In the genomic region with DNA sequence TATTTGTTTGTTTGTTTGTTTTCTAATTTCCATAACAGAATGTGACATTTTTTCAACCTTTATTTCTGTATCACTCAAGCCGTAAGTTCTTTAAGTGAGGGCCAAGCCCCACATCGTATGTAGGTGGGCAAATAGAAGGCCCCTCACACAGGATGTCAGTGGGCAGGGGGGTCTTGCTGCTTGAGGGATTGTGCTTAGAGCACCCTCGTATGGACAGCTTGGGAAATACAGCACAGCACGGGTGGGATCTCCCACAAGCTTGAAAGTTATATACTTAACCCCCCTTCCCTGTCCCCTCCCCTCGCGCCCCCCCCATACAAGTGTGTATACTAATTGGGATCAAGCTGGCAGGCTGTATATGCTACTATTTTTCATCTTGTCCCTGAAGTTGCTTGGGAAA, we compare ENCODE assay signal across 13 mouse cellular contexts. TPM values are rescaled to one million over a fixed set of nuclear protein-coding genes. Genes with fewer than 3 reads are reported as not detected.
DNase-seq lines count a peak whose midpoint lies in the region; ATAC-seq and TF ChIP-seq lines count a peak whose summit lies in the region.
"Had no signal": no experiment of that assay in that cellular context is flagged by ENCODE, and none has a peak within 500 bp of the region (broad histone marks: within the 10 kb centered on the region; RNA-seq: fewer than 3 reads in every experiment).

No protein-coding gene starts in this region.

- WGBS in forebrain, embryonic 14.5 days = 33% methylated on average over 6 of the region's 6 CpGs
- WGBS in forebrain, embryonic 16.5 days = 26% methylated on average over 5 of the region's 6 CpGs
- WGBS in midbrain, embryonic 14.5 days = 36% methylated on average over 6 of the region's 6 CpGs
- 42% methylated on average over 6 of the region's 6 CpGs for WGBS in midbrain, embryonic 15.5 days

- H3K9ac ChIP-seq in forebrain, embryonic 14.5 days (ENCODE audit: low read length) = no peak overlapping the region
- no peak overlapping the region for H3K9ac ChIP-seq in forebrain, embryonic 16.5 days (replicated peaks; ENCODE audit: low read depth, low read length)
- H3K9ac ChIP-seq in midbrain, embryonic 14.5 days (replicated peaks; ENCODE audit: low read length) = no peak overlapping the region
- no peak overlapping the region for H3K9ac ChIP-seq in midbrain, embryonic 15.5 days
- H3K9ac ChIP-seq: forebrain, embryonic 13.5 days; hindbrain, embryonic 15.5 days; limb, embryonic 12.5 days had no signal

- no peaks in the 10 kb centered on the region for H3K36me3 ChIP-seq in forebrain, embryonic 14.5 days (ENCODE audit: control insufficient read depth, insufficient read depth, low read length)
- no peaks in the 10 kb centered on the region for H3K36me3 ChIP-seq in forebrain, embryonic 16.5 days (ENCODE audit: control insufficient read depth, insufficient read depth)
- H3K36me3 ChIP-seq in midbrain, embryonic 14.5 days (ENCODE audit: control insufficient read depth, insufficient read depth, low read length) = no peaks in the 10 kb centered on the region
- H3K36me3 ChIP-seq in midbrain, embryonic 15.5 days (replicated peaks) = no peaks in the 10 kb centered on the region
- no peaks in the 10 kb centered on the region for H3K36me3 ChIP-seq in myocyte (ENCODE audit: control insufficient read depth, insufficient read depth)
- H3K36me3 ChIP-seq: hindbrain, embryonic 15.5 days; limb, embryonic 12.5 days had no signal

- peak; percentile 23 for DNase-seq in forebrain, embryonic 14.5 days (ENCODE audit: low spot score)
- DNase-seq in midbrain, embryonic 14.5 days = peak; percentile 28
- DNase-seq in c-Kit-negative CD71-positive TER-119-positive erythroid progenitor cells, embryonic 14.5 days (ENCODE audit: low read depth, low spot score) = peak; percentile 47
- no peak for DNase-seq in heart, postnatal 25 days (ENCODE audit: low spot score)
- DNase-seq in frontal cortex, postnatal 25 days (ENCODE audit: low spot score in 2 of 2) = no peak

- intact Hi-C loops in heart, postnatal 25 days (cut with DNase I) = loop anchor here (2.0 kb wide), 1 partner anchor 306 kb away; no protein-coding TSS in a partner anchor

- no peaks in the 10 kb centered on the region for H3K27me3 ChIP-seq in forebrain, embryonic 14.5 days (replicated peaks; ENCODE audit: control insufficient read depth, insufficient read depth, low read length)
- no peaks in the 10 kb centered on the region for H3K27me3 ChIP-seq in forebrain, embryonic 16.5 days (replicated peaks; ENCODE audit: control insufficient read depth, insufficient read depth, low read length)
- no peaks in the 10 kb centered on the region for H3K27me3 ChIP-seq in midbrain, embryonic 14.5 days (ENCODE audit: control insufficient read depth, insufficient read depth, low read length)
- H3K27me3 ChIP-seq in midbrain, embryonic 15.5 days (replicated peaks) = no peaks in the 10 kb centered on the region
- H3K27me3 ChIP-seq in myocyte (ENCODE audit: control insufficient read depth, insufficient read depth, insufficient read length) = peaks cover 9% of the 10 kb centered on the region
- H3K27me3 ChIP-seq: forebrain, embryonic 13.5 days; hindbrain, embryonic 15.5 days; limb, embryonic 12.5 days had no signal

- no peak overlapping the region for H3K4me3 ChIP-seq in forebrain, embryonic 14.5 days (ENCODE audit: low read depth, low read length)
- no peak overlapping the region for H3K4me3 ChIP-seq in forebrain, embryonic 16.5 days (replicated peaks; ENCODE audit: low read length)
- no peak overlapping the region for H3K4me3 ChIP-seq in midbrain, embryonic 14.5 days (replicated peaks; ENCODE audit: low read depth, low read length)
- no peak overlapping the region for H3K4me3 ChIP-seq in midbrain, embryonic 15.5 days
- H3K4me3 ChIP-seq in myocyte = no peak overlapping the region
- H3K4me3 ChIP-seq: forebrain, embryonic 13.5 days; hindbrain, embryonic 15.5 days; limb, embryonic 12.5 days had no signal

- no peaks in the 10 kb centered on the region for H3K9me3 ChIP-seq in forebrain, embryonic 14.5 days (replicated peaks; ENCODE audit: control insufficient read depth, low read length)
- H3K9me3 ChIP-seq in forebrain, embryonic 16.5 days (ENCODE audit: control insufficient read depth, low read length) = no peaks in the 10 kb centered on the region
- H3K9me3 ChIP-seq in midbrain, embryonic 14.5 days (ENCODE audit: control insufficient read depth, low read length) = no peaks in the 10 kb centered on the region
- no peaks in the 10 kb centered on the region for H3K9me3 ChIP-seq in midbrain, embryonic 15.5 days
- H3K9me3 ChIP-seq: forebrain, embryonic 13.5 days; hindbrain, embryonic 15.5 days; limb, embryonic 12.5 days had no signal

- no peak overlapping the region for H3ac ChIP-seq in myocyte (ENCODE audit: control insufficient read depth, insufficient read length)

- ATAC-seq in forebrain, embryonic 14.5 days = no peak
- no peak for ATAC-seq in forebrain, embryonic 16.5 days
- ATAC-seq in midbrain, embryonic 14.5 days (ENCODE audit: low FRiP score, low TSS enrichment) = no peak
- no peak for ATAC-seq in midbrain, embryonic 15.5 days (replicated peaks)
- ATAC-seq: forebrain, embryonic 13.5 days had no signal

- H3K27ac ChIP-seq in forebrain, embryonic 14.5 days (ENCODE audit: low read depth, low read length) = no peak overlapping the region
- H3K27ac ChIP-seq in forebrain, embryonic 16.5 days (ENCODE audit: low read length) = no peak overlapping the region
- no peak overlapping the region for H3K27ac ChIP-seq in midbrain, embryonic 14.5 days (replicated peaks; ENCODE audit: low read depth, low read length)
- H3K27ac ChIP-seq in midbrain, embryonic 15.5 days = no peak overlapping the region
- H3K27ac ChIP-seq: forebrain, embryonic 13.5 days; hindbrain, embryonic 15.5 days; limb, embryonic 12.5 days had no signal

- no peaks in the 10 kb centered on the region for H3K4me1 ChIP-seq in forebrain, embryonic 14.5 days (ENCODE audit: control insufficient read depth, insufficient read depth, low read length)
- H3K4me1 ChIP-seq in forebrain, embryonic 16.5 days (replicated peaks; ENCODE audit: control insufficient read depth, insufficient read depth, low read length) = no peaks in the 10 kb centered on the region
- H3K4me1 ChIP-seq in midbrain, embryonic 14.5 days (ENCODE audit: control insufficient read depth, insufficient read depth, low read length) = no peaks in the 10 kb centered on the region
- no peaks in the 10 kb centered on the region for H3K4me1 ChIP-seq in midbrain, embryonic 15.5 days
- H3K4me1 ChIP-seq: forebrain, embryonic 13.5 days; hindbrain, embryonic 15.5 days had no signal

- no peak overlapping the region for H3K4me2 ChIP-seq in forebrain, embryonic 14.5 days (ENCODE audit: low read length)
- no peak overlapping the region for H3K4me2 ChIP-seq in forebrain, embryonic 16.5 days (ENCODE audit: low read length)
- H3K4me2 ChIP-seq in midbrain, embryonic 14.5 days (ENCODE audit: low read length) = no peak overlapping the region
- no peak overlapping the region for H3K4me2 ChIP-seq in midbrain, embryonic 15.5 days
- H3K4me2 ChIP-seq in myocyte (ENCODE audit: low read depth) = peak overlapping the region; percentile 6
- H3K4me2 ChIP-seq: forebrain, embryonic 13.5 days; hindbrain, embryonic 15.5 days; limb, embryonic 12.5 days had no signal

- TF ChIP-seq POLR2A in myocyte (IDR thresholded peaks at IDR 0.05; ENCODE audit: insufficient read length, low read depth) = no peak

- no peaks in the 10 kb centered on the region for H3K79me2 ChIP-seq in myocyte (ENCODE audit: control insufficient read depth, insufficient read depth)

TF ChIP-seq in myocyte, 11 proteins besides CTCF, POLR2A, EP300 and RAD21:
- TF ChIP-seq E2F4 (IDR thresholded peaks at IDR 0.05; ENCODE audit: insufficient read depth) (no peak), TCF12 (IDR thresholded peaks at IDR 0.05; ENCODE audit: insufficient read depth, poor library complexity, severe bottlenecking) (no peak), TCF3 (IDR thresholded peaks at IDR 0.05; ENCODE audit: insufficient read length, low read depth) (no peak), MYOG (IDR thresholded peaks at IDR 0.05; ENCODE audit: control insufficient read depth in 1 of 3, insufficient read depth in 1 of 3, insufficient read length in 2 of 3, low read depth in 2 of 3) (no peak), MYOD1 (IDR thresholded peaks at IDR 0.05; ENCODE audit: control insufficient read depth in 1 of 3, insufficient read length in 2 of 3, low read depth in 2 of 3) (no peak), CEBPB (IDR thresholded peaks at IDR 0.05; ENCODE audit: insufficient read depth, poor library complexity, severe bottlenecking) (no peak), MAX (IDR thresholded peaks at IDR 0.05; ENCODE audit: low read depth) (no peak), USF1 (IDR thresholded peaks at IDR 0.05; ENCODE audit: low read depth) (no peak), POLR2AphosphoS2 (IDR thresholded peaks at IDR 0.05; ENCODE audit: insufficient read length, low read depth) (no peak), REST (IDR thresholded peaks at IDR 0.05; ENCODE audit: insufficient read depth, insufficient read length) (no peak), SRF (IDR thresholded peaks at IDR 0.05; ENCODE audit: control insufficient read depth, insufficient read length, low read depth) (no peak)

RNA-seq across cellular contexts. Expression of a gene that starts 17.2 kb away (rescaled TPM):
- 5.0 and 5.1 TPM in 2 replicates for polyA plus RNA-seq in forebrain, embryonic 14.5 days (2014; fragmentation: Nextera tagmentation; extraction: Ambion mirVana)
- polyA plus RNA-seq in forebrain, embryonic 16.5 days (2015; fragmentation: Nextera tagmentation; extraction: Ambion mirVana) = 6.7 and 8.1 TPM in 2 replicates
- polyA plus RNA-seq in midbrain, embryonic 14.5 days (2014; fragmentation: Nextera tagmentation; extraction: Ambion mirVana) = 7.7 and 10.2 TPM in 2 replicates
- 10.0 and 10.4 TPM in 2 replicates for polyA plus RNA-seq in midbrain, embryonic 15.5 days (2015; fragmentation: Nextera tagmentation; extraction: Ambion mirVana)
- not detected for polyA plus RNA-seq in myocyte (2012; fragmentation: generic; extraction: Trizol)
- not detected for total RNA-seq in heart, postnatal 25 days (2021)
- polyA plus RNA-seq: small intestine, adult 2 months had no signal

RNA-seq across cellular contexts. Expression of a gene that starts 51.4 kb away (rescaled TPM):
- 232 and 263 TPM in 2 replicates for polyA plus RNA-seq in forebrain, embryonic 14.5 days (2014; fragmentation: Nextera tagmentation; extraction: Ambion mirVana)
- polyA plus RNA-seq in forebrain, embryonic 16.5 days (2015; fragmentation: Nextera tagmentation; extraction: Ambion mirVana) = 245 and 251 TPM in 2 replicates
- 278 and 296 TPM in 2 replicates for polyA plus RNA-seq in midbrain, embryonic 14.5 days (2014; fragmentation: Nextera tagmentation; extraction: Ambion mirVana)
- polyA plus RNA-seq in midbrain, embryonic 15.5 days (2015; fragmentation: Nextera tagmentation; extraction: Ambion mirVana) = 260 and 268 TPM in 2 replicates
- 22.4 TPM for polyA plus RNA-seq in myocyte (2012; fragmentation: generic; extraction: Trizol)
- 10 to 100 TPM; 45.3 to 48.1 TPM for total RNA-seq in heart, postnatal 25 days (2021)

RNA-seq across cellular contexts. Expression of a gene that starts 58.6 kb away (rescaled TPM):
- polyA plus RNA-seq in forebrain, embryonic 14.5 days (2014; fragmentation: Nextera tagmentation; extraction: Ambion mirVana) = not detected in 2 replicates
- not detected in 2 replicates for polyA plus RNA-seq in forebrain, embryonic 16.5 days (2015; fragmentation: Nextera tagmentation; extraction: Ambion mirVana)
- polyA plus RNA-seq in midbrain, embryonic 14.5 days (2014; fragmentation: Nextera tagmentation; extraction: Ambion mirVana) = not detected in 2 replicates
- not detected in 2 replicates for polyA plus RNA-seq in midbrain, embryonic 15.5 days (2015; fragmentation: Nextera tagmentation; extraction: Ambion mirVana)
- polyA plus RNA-seq in myocyte (2012; fragmentation: generic; extraction: Trizol) = not detected
- total RNA-seq in heart, postnatal 25 days (2021) = not detected
- total RNA-seq: megakaryocyte-erythroid progenitor cell, adult 5-6 weeks had no signal
- polyA plus RNA-seq: forebrain, embryonic 13.5 days; hindbrain, embryonic 15.5 days; limb, embryonic 12.5 days; small intestine, adult 2 months had no signal

Comparison
In these comparisons a context has a peak if more than half of its experiments do, and no peak if none do; other contexts are left out.
1. DNase-seq: peak in forebrain, embryonic 14.5 days (single experiment), midbrain, embryonic 14.5 days (single experiment) and c-Kit-negative CD71-positive TER-119-positive erythroid progenitor cells, embryonic 14.5 days (single experiment); none in heart, postnatal 25 days (single experiment) and frontal cortex, postnatal 25 days (0 of 2).